Mouse (Mus musculus) large intestine, adult 2 months (tissue): ENCODE results near the gene Haghl. TPM values are rescaled to one million over a fixed set of nuclear protein-coding genes. Genes with fewer than 3 reads are reported as not detected.
"Not testable (repeated sequence)": the region's sequence is repeated elsewhere in the genome, so short reads cannot be mapped to it uniquely, and the experiment has no call there.

Experiments
- DNase-seq: peaks from one replicate; pipeline ENCODE4 v3.0.0-alpha.2; 2012; ENCODE audit warnings: low read depth, low spot score
- WGBS: fragments of 180-500 bp; shearing (Covaris S2); methylation state at CpG from one replicate; pipeline ENCODE4 v1.1.7; 2018; 5-methylcytosine and 5-hydroxymethylcytosine counted together
- polyA plus RNA-seq: library from polyadenylated mRNA; depleted of rRNA; stranded (reverse); fragments of >200 nt; gene quantifications from 2 replicates; pipeline ENCODE4 v1.2.3, GENCODE M21; 2012; rRNA removed

The Haghl gene
- polyA plus RNA-seq, 1 experiment = 24.0 TPM

- 79% methylated on average over 4 of the region's 4 CpGs for WGBS
- no peak for DNase-seq
Measured at GRCm38 (mm10) chr17:25755086-25755485, 30.4 kb downstream of the Haghl start.

DNA sequence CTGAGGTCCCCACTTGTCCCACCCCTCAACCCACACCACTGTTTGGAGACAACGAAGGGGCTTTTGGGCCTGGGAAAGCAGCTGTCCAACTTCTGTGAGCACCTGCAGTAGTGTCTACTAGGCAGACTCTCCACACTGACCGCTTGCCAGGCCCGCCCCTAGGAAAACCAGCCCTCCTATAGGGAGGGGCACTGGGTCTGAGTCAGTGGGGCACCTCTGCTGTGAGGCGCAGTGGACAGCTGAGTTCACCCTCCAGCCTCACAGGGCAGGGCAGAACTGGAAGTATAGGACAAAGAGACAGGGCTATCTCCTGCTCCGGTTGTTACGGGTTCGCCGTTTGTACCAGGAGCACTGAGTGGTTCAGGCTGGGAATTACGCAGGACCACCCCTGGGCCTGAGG lies 31.2 kb downstream of the Haghl start, which contains the start of gene Msln:
TSS of gene Msln (minus strand) at position 138 of the 400 bp plus-strand sequence.
- DNase-seq = no peak
- 66% methylated on average over 9 of the region's 9 CpGs for WGBS

GRCm38 (mm10) chr17:25751446-25751845 lies 34.0 kb downstream of the Haghl start:
- DNase-seq = no peak

GRCm38 (mm10) chr17:25749314-25749713 lies 36.2 kb downstream of the Haghl start:
- 81% methylated on average over 6 of the region's 6 CpGs for WGBS
- DNase-seq = no peak

More at GRCm38 (mm10) chr17:25751446-25751845, 34.0 kb downstream of the Haghl start:
- WGBS = 9% methylated on average over 5 of the region's 5 CpGs

- WGBS = 95% methylated on average over 4 of the region's 4 CpGs
- no peak for DNase-seq
Measured at GRCm38 (mm10) chr17:25748238-25748637, 37.2 kb downstream of the Haghl start.

GRCm38 (mm10) chr17:25744311-25744710 lies 41.2 kb downstream of the Haghl start:
- 71% methylated on average over 10 of the region's 10 CpGs for WGBS
- DNase-seq = no peak

DNA sequence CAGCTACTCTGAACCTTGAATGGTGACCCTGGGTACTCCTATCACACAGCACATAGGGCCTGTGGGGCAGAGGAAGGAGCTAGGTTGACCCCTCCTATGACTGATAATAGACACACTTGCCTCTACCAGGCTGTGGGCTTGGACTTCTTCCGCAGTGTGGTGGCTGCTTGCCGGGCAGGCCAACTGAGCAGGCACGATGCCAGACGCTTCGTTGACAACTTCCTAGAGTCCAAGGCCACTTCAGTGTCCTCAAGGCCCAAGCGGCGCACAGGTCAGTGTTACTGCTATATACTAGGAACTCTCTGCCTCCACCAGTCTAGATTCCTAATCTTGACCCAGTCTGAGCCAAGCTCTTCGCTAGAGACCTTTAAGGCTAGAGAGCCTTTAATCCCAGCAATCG lies 41.6 kb downstream of the Haghl start:
- 80% methylated on average over 9 of the region's 9 CpGs for WGBS
- DNase-seq = no peak

- WGBS = 70% methylated on average over 12 of the region's 12 CpGs
- not testable (repeated sequence) for DNase-seq
Measured at GRCm38 (mm10) chr17:25741471-25741870, 44.0 kb downstream of the Haghl start.

DNA sequence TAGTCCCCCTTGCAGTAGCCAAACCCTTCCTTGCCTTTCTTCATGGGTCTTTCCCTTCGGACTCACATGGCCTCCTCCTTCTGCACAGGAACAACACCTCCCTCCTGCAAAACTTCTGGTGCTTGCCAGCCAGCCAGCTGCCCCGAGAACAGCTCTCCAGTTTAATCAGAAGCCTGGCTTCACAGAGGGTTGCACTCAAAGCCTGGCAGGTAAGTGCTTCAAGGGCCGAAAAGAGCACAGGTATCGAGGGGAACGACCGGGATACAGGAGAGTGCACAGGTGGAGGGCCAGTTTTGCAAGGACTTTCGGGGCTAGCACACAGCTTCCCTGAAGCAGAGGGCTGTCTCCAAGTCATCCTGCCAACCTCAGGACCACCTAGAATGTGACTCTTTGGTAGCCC lies 46.6 kb downstream of the Haghl start:
- 74% methylated on average over 7 of the region's 7 CpGs for WGBS

GRCm38 (mm10) chr17:25735745-25736144 lies 49.7 kb downstream of the Haghl start, which contains the start of gene Mslnl:
Gene Mslnl (plus strand): TSS chr17:25736042.
- WGBS = 34% methylated on average over 3 of the region's 3 CpGs
- DNase-seq = no peak

More for the DNA sequence above, 46.6 kb downstream of the Haghl start:
- no peak for DNase-seq

GRCm38 (mm10) chr17:25735246-25735645 lies 50.2 kb downstream of the Haghl start:
- no peak for DNase-seq
- 85% methylated on average over 5 of the region's 5 CpGs for WGBS

DNA sequence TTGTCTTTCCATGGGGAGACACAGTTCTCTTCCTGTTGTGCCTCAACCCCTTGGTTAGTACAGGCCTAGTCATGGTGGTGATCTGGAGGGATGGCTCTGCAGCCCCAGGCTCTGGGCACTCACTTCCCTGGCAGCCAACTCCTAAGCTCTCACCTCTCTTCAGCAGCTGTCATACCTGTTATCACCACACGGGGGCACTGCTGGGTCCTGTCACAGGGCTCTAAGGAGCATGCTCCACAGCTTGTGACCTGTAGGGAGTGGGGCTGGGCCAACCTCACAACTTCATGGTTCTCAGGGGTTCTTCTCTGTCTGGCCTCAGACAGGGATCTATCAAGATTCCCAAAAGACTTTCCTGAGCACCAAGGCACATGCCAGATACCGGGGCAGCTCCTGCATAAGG lies 53.4 kb downstream of the Haghl start:
- peak; percentile 62 for DNase-seq
- WGBS = 17% methylated on average over 2 of the region's 2 CpGs

Other genes starting within 250 kb of the Haghl start
- 0.36 and 0.58 TPM in 2 replicates for gene Sox8, start 215.0 kb downstream of the Haghl start, polyA plus RNA-seq
- 14.0 and 14.2 TPM in 2 replicates for gene Lmf1, start 206.6 kb downstream of the Haghl start, polyA plus RNA-seq
- gene Gng13, start 68.5 kb downstream of the Haghl start, polyA plus RNA-seq = 0.23 and 0.37 TPM in 2 replicates
- 18.4 and 20.4 TPM in 2 replicates for gene Chtf18, start 58.3 kb downstream of the Haghl start, polyA plus RNA-seq
- gene Rpusd1, start 58.0 kb downstream of the Haghl start, polyA plus RNA-seq = 22.1 and 22.9 TPM in 2 replicates
- 0.24 and 0.26 TPM in 2 replicates for gene Mslnl, start 49.6 kb downstream of the Haghl start, polyA plus RNA-seq
- gene Msln, start 31.3 kb downstream of the Haghl start, polyA plus RNA-seq = 4.8 and 8.4 TPM in 2 replicates
- gene Narfl, start 11.9 kb downstream of the Haghl start, polyA plus RNA-seq = 19.6 and 30.2 TPM in 2 replicates
- gene Ccdc78, start 907 bp upstream of the Haghl start, polyA plus RNA-seq = 0.04 TPM in 1 of 2 replicates, not detected in the other
- 91.8 and 108 TPM in 2 replicates for gene Fam173a, start 7.2 kb upstream of the Haghl start, polyA plus RNA-seq
- 1.3 TPM in 1 of 2 replicates, not detected in the other for gene AC134908.4, start 10.0 kb upstream of the Haghl start, polyA plus RNA-seq
- gene Metrn, start 11.5 kb upstream of the Haghl start, polyA plus RNA-seq = 20.9 and 26.5 TPM in 2 replicates
- gene Fbxl16, start 23.4 kb upstream of the Haghl start, polyA plus RNA-seq = 1.6 and 2.1 TPM in 2 replicates
- 30.4 and 39.6 TPM in 2 replicates for gene Wdr24, start 38.0 kb upstream of the Haghl start, polyA plus RNA-seq
- 48.8 and 54.5 TPM in 2 replicates for gene Jmjd8, start 43.2 kb upstream of the Haghl start, polyA plus RNA-seq
- 155 and 157 TPM in 2 replicates for gene Stub1, start 47.7 kb upstream of the Haghl start, polyA plus RNA-seq
- 4.1 and 4.6 TPM in 2 replicates for gene Rhbdl1, start 51.6 kb upstream of the Haghl start, polyA plus RNA-seq
- gene Gm20683, start 56.1 kb upstream of the Haghl start, polyA plus RNA-seq = 22.2 and 32.3 TPM in 2 replicates
- gene Rhot2, start 59.2 kb upstream of the Haghl start, polyA plus RNA-seq = 59.9 and 83.1 TPM in 2 replicates
- 18.6 and 19.8 TPM in 2 replicates for gene Wdr90, start 75.8 kb upstream of the Haghl start, polyA plus RNA-seq
- gene Mcrip2, start 83.1 kb upstream of the Haghl start, polyA plus RNA-seq = 39.8 and 49.0 TPM in 2 replicates
- gene Mettl26, start 89.4 kb upstream of the Haghl start, polyA plus RNA-seq = 78.7 and 115 TPM in 2 replicates
- gene Wfikkn1, start 95.2 kb upstream of the Haghl start, polyA plus RNA-seq = 0.78 and 1.0 TPM in 2 replicates
- 38.0 and 40.7 TPM in 2 replicates for gene Rab40c, start 134.1 kb upstream of the Haghl start, polyA plus RNA-seq
- 73.7 and 90.3 TPM in 2 replicates for gene Pigq, start 159.3 kb upstream of the Haghl start, polyA plus RNA-seq
- gene Nhlrc4, start 159.3 kb upstream of the Haghl start, polyA plus RNA-seq = not detected in 2 replicates
- not detected in 2 replicates for gene A930017K11Rik, start 166.9 kb upstream of the Haghl start, polyA plus RNA-seq
- 26.1 and 44.5 TPM in 2 replicates for gene Capn15, start 200.1 kb upstream of the Haghl start, polyA plus RNA-seq